Mouse (Mus musculus) mouse trophoblast stem cell (cell line): ENCODE results near the gene Capn11.
"Not testable (repeated sequence)": the region's sequence is repeated elsewhere in the genome, so short reads cannot be mapped to it uniquely, and the experiment has no call there.

Experiments used
- in situ Hi-C, 2 experiments: fragments of 300-500 bp; cut with MseI, MboI; formaldehyde crosslinking; loops; 2 replicates in 1 of 2; 3 replicates in 1 of 2; pipeline ENCODE4 v1.15.1; 2025

Gene Capn11

GRCm38 (mm10) chr17:45628885-45629855 is 30.0 kb downstream of the Capn11 start:
- in situ Hi-C loops = loop anchor here (5.0 kb wide), 1 partner anchor 42 kb away; no protein-coding TSS in a partner anchor

GRCm38 (mm10) chr17:45628160-45628559 is 31.0 kb downstream of the Capn11 start:
- in situ Hi-C loops = loop anchor here (5.0 kb wide), 1 partner anchor 41 kb away; no protein-coding TSS in a partner anchor

DNA sequence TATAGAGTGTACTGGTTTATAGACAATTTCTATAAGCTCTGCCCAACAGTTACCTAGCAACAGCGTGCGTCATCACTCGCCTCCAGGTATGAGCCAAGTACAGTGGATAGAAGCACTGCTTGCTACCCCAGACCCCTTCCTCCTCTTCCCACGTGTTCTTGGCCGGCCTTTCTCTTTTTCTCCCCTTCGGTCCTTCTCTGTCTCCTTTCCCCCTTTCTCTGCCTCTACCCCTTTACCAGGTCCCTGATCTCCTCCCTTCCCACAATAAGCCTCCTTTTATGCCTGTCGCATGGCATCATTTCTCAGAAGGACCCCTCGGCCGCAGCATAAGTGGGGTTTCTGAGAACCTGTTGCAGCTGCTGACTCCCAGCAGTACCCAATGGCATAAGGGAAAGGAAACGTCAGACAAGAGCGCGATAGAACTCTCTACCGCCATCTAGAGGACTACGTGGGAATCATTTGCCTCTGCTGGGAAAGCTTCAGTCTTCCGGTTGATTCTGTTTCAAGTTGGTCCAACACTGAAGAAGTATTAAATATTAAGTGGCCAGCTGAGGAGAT is 32.5 kb downstream of the Capn11 start:
- in situ Hi-C loops = loop anchor here (5.0 kb wide), 1 partner anchor 39 kb away; no protein-coding TSS in a partner anchor

- in situ Hi-C loops = not testable (repeated sequence)
Observed at GRCm38 (mm10) chr17:45623425-45623824, 35.7 kb downstream of the Capn11 start.

DNA sequence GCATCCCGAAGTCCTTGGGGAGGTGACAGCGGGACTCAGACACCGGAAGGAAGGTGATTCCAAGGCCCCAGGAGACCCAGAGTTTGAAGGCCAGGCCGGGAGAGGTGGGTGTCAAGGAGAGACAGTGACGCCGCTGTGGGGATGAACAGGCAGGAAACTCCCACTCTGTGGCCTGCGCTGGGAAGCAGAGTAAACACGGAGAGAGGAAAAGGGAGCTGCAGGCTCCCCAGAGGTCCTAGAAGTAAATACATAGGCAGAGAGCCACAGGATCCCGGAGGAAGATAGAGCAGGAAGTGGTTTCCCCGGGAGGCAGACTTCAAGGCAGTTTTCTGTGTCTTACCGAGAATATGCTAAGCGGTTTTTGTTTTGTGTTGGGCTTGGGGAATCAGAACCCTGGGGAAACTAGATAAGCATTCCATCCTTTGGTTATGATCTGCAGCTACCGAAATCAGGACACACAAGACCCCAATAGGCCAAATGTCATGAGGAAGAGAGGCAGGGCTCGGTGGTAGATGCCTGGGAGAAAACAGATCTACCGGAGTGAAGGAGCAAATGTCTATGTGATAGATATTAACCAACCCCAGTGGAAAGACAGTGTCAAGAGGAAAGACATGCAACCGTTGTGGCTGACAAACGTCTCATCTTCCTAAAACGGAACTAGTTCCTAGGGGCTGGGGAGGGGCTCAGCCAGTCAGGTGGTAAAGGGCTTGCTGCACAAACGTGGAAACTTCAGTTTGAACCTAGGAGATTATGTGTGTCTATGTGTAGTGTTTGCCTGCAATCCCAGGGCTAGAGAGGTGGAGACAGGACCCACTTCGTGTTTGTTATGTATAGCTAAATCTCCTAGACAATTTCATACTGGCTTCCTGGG is 39.5 kb downstream of the Capn11 start:
- in situ Hi-C loops = no loop called here

- in situ Hi-C loops = no loop called here
Observed at GRCm38 (mm10) chr17:45618941-45619385, 40.2 kb downstream of the Capn11 start.

DNA sequence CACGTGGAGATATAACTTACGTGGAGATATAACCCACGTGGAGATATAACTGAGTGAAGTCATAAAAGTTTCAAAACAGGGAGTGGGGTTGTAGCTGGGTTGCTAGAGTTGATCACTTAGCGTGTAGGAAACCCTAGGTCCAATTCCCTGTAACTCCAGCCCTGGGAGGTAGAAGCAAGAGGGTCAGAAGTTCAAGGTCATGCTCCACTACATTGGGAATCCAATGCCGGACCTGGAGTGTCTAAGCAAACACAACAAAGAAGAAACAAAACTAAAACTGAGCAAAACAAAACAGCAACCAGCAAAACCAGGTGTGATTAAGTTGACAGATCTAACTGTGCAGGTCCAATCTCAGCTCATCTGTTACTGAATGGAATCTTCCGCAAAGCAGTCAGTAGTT is 41.5 kb downstream of the Capn11 start:
- in situ Hi-C loops = no loop called here

DNA sequence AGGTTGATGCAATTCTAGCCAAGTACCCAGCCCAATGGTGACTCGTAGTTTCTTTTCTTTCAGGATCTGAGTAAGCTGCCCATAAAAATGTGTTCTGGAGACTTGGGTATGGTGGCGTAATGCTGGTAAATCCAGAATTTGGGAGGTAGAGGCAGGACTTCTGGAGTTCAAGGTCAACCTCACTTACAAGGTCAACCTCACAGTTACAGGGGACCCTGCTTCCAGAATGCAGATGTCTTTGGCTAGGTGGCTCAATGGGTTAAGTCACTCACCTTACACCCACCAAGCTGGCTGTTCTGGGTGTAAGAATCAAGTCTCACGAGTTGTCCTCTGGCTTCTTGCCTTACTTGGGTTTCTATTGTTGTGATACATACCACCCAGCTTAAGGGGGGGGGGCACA is 42.4 kb downstream of the Capn11 start:
- in situ Hi-C loops = no loop called here

DNA sequence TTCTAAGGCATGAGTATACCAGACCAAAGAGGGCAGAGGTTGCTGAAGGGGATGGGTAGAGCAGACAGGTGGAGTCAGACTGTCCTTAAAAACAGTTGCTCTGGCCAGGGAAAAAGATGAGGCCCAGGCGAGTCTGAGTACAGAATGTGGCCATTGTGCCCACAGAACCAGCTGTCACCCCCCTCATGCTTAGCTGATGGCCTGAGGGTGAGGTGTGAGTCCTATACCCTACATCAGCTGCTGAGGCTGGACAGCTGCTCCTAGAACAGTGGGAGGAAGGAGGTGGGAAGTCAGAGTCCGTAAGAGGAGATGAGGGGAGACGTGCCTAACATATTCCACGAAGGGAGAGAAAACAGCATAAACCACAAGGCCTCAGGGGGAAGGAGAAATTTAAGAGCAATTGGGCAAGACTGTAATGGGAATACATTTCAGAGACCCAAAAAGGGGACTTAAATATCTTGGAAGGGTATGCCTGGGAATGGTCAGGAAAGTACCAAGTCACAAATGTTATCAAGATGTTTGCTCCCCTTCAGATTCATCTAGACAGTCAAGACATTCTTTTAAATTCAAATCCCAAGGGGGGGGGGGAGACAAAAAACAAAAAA is 43.0 kb downstream of the Capn11 start:
- in situ Hi-C loops = no loop called here

DNA sequence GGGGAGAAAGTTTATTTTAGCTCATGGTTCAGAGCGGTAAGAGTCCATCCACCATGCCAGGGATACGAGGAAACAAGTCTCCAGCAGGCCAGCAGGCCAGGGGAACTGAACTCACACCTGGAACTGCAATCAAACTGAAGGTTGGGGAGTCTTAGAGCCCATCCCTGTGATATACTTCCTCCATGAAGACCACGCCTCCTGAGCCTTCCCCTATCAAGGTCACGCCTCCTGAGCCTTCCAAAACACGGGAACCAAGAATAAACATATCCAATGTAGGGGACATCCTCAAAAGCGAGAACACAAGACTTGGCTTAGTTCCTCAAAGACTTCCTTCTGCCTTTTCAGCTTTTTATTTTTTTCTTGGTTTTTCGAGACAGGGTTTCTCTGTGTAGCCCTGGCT is 46.2 kb downstream of the Capn11 start:
- in situ Hi-C loops = no loop called here

DNA sequence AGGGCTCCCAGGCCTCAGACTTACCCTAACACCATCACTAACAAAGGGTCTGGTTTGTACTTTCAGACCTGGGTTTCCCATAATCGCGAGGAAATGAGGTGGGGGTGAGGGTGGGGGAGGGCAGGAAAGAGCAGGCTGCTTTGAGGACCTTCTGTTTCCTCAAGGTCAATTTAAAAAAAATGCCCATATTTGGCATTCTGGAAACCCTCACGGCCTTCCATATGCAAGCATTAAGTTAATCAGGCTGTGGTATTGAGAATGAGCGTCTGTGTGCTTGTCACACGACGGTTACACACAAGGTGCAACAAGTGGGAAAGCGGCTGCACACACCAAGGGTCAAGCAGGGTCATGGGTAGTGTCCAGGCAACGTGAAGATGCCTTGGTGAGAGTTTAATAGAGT is 47.1 kb downstream of the Capn11 start:
- in situ Hi-C loops = no loop called here

GRCm38 (mm10) chr17:45610144-45610866 is 48.8 kb downstream of the Capn11 start:
- in situ Hi-C loops = no loop called here

- in situ Hi-C loops = no loop called here
Observed at GRCm38 (mm10) chr17:45608396-45608795, 50.7 kb downstream of the Capn11 start.

DNA sequence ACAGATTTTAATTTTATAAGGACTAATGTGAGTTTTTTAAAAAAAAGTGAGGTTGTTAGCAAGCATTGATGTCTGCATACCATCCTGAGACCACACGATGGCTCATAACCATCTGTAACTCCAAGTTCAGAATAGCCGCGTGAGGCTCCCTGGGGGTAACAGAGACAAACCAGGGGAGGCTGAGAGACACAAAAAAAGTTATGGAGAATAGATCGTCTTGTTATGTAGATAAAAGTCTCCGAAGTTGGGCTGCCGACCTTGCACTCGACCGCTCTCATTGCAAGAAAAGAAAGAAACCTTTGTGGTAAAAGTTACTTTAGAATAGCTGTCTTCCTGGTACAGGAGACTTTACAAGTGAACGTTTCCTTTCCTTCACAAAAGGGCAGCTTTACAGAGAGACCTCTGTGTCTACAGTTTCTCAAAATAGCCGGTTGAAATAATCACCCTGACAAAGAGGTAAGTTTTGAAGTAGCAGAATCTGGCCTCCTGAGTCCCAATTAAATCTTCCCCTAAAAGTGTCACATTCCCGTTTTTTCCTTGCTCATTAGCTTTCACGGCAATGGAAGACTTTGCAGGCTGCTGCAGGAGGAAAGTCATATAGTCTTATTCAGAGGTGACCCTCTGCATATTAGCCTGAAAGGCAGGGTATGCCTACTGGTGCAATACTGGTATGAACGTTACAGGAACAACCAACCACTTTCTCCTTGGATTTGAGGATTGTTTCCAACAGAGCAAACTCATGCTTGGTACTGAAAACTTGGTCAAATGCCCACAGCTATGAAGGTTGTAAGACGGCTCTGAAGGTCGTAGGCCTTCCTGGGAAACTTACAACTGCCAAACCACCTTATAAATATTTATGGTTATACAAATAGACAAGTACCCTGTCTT is 51.9 kb downstream of the Capn11 start:
- in situ Hi-C loops = no loop called here

DNA sequence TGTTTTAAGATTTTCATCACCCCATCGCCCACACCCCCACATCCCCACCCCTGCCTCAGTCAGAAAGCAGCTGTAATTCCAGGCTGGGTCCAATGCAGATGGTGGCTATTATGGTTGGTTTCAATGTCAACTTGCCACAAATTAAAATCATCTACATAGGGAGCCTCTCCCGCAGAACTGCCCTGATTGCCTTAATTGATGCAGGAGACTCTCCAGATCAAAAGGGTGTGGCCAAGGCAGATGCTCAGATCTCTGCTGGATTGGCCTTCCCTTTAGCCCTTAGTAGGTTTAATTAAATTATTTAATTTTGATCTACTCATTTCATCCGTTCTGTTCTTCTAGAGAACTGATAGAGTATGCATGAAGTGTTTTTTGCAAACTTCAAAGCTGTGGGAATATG is 56.1 kb downstream of the Capn11 start:
- in situ Hi-C loops = no loop called here

DNA sequence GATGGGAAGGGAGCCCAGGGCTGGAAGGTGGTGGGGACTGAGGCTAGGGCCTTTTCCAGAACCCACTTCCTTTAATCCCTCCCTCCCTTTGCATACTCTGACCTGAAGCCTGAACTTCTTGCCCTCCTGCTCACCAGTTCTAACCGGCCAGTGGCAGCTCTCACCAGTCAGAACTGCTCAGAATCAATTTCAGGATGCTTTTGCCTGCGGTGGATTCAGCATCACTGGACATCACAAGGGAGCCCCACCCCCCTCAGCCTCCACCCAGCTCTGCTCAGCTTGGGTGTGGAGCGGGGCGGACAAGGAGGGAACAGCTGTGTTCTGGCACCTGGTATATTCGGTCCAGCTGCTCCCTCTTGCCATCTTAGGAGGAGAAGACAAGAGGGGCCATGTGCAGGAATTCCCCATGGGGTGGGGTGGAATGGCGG is 57.2 kb downstream of the Capn11 start, which contains the start of gene Mymx:
Gene Mymx, minus strand, starts transcription at position 226 of the 428 bp plus-strand sequence.
- in situ Hi-C loops = no loop called here

DNA sequence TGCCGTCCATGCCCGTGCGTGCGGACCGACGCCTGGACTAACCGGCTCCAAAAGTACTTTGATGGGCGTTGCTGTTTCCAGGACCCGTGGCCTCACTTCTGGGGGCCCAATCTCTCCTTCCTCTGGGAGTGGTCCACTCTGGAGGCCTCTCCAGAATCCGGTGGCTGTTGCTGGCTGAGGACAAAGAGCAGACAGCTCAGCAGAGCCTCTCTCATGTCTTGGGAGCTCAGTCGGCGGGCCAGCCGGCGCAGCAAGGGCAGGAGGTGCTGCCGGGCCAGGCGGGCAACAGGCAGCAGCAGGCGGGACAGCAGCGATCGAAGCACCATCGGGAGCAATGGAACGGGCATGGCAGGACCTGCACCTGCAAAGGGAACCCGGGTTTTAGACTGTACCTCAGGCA is 57.8 kb downstream of the Capn11 start:
- in situ Hi-C loops = no loop called here

- in situ Hi-C loops = no loop called here
Observed at GRCm38 (mm10) chr17:45600267-45600666, 58.9 kb downstream of the Capn11 start.

DNA sequence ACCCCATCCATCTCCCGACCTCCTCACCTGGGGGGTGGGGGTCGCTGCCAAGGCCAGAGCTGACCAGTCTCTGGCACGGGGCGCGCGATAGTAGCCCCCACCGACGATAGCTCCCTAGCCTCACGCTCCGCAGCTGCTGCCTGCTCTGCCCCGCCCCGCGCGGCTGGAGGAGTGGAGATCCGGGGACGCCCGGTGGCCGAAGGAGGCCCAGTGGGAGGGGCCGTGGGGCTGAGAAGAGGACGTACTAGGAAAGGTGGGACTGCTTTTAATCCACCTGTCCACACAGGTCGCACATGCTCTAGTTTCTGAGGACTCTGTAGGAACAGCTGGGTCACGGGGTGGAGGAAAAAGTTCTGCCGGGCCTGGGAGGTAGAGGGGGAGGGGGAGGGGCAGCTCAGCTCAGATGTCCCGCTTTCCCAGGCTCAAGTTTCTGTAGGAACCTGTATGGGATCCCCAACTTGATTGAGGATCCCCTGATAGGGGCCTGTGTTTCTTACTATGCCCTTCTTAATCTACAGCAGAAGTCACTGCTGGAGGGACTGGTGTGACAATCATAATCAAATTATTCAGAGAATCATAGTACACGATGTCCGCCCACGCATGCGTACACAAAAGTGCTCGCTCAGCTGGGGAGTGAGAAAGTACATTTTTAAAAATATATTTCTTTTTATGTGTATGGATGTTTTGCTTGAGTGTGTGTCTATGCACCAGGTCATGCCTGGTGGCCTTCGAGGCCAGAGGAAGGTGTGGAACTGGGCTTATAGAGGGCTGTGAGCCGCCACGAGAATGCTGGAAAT is 59.5 kb downstream of the Capn11 start, which contains the start of gene Slc29a1:
Gene Slc29a1, minus strand, starts transcription at position 161 of the 797 bp plus-strand sequence.
- in situ Hi-C loops = no loop called here
